Mouse (Mus musculus) kidney, adult 2 months (tissue): ENCODE results near the gene Nme1.

Source experiments
- CTCF ChIP-seq: fragments of 200-500 bp; conservative IDR thresholded peaks from 2 replicates; pipeline ENCODE4 v1.5.1; 2011; ENCODE audit warnings: low read depth, mild to moderate bottlenecking, control low read depth, low read length, moderate library complexity, mixed read lengths; ENCODE audit not compliant: insufficient read depth, insufficient read length
- POLR2A ChIP-seq: fragments of 200-500 bp; IDR thresholded peaks from one replicate; pipeline ENCODE4 v1.6.1; 2011; ENCODE audit warnings: low read depth, low read length, control low read depth

- TF ChIP-seq POLR2A (no peak), CTCF (no peak)
Measured at GRCm38 (mm10) chr11:93988328-93989062, 20.2 kb upstream of the Nme1 start.
